Mouse (Mus musculus) olfactory bulb, adult 2 months (tissue): ENCODE measurements around the gene Strn.

Experiments used
- CTCF ChIP-seq: fragments of 200-500 bp; IDR thresholded peaks from 2 replicates; pipeline ENCODE4 v1.5.1; 2012; ENCODE audit warnings: low read depth, mild to moderate bottlenecking, low read length, moderate library complexity; ENCODE audit not compliant: insufficient read depth
- POLR2A ChIP-seq: fragments of 200-500 bp; IDR thresholded peaks from 2 replicates; pipeline ENCODE4 v1.6.1; 2012; ENCODE audit warnings: mild to moderate bottlenecking, low read depth, low read length, moderate library complexity; ENCODE audit not compliant: insufficient read depth

DNA sequence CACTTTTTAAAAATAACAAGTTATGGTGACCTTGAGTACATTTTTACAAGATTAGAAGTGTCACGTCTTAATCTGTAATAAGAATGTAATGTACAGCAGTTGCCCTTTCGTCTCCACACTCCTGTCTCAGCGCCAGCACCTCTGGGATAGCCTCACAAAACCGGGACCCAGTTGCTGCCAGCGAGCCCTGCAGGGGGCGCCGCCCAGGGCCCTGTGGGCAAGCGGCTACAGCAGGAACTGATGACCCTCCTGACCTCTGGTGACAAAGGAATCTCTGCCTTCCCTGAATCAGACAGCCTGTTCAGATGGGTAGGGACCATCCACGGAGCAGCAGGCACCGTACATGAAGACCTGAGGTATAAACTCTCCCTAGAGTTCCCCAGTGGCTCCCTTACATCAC lies 15.1 kb upstream of the Strn start:
- TF ChIP-seq CTCF (no peak), POLR2A (no peak)
